Mouse (Mus musculus) hindbrain, embryonic 12.5 days (tissue): ENCODE measurements around the gene 2410015M20Rik. TPM values are rescaled to one million over a fixed set of nuclear protein-coding genes. Genes with fewer than 3 reads are reported as not detected.
A peak's percentile ranks its signal among the peaks of the same experiment; 100 is the strongest.

Experiments
- ATAC-seq: fragments of 200-750 bp; cut with Nextera tagmentation; 2 replicates; pipeline ENCODE4 v1.8.0; 2017; ENCODE audit warnings: moderate TSS enrichment; ENCODE audit not compliant: low FRiP score
- H3K27ac ChIP-seq: fragments of 300-500 bp; sonication (generic); 2 replicates; pipeline ENCODE4 v1.5.1; 2016; ENCODE audit warnings: mild to moderate bottlenecking
- H3K27me3 ChIP-seq: fragments of 300-500 bp; sonication (generic); 2 replicates; pipeline ENCODE4 v1.6.1; 2016; ENCODE audit warnings: mild to moderate bottlenecking
- H3K36me3 ChIP-seq: fragments of 300-500 bp; sonication (generic); 2 replicates; pipeline ENCODE4 v1.6.1; 2016; ENCODE audit warnings: mild to moderate bottlenecking
- H3K4me1 ChIP-seq: fragments of 300-500 bp; sonication (generic); 2 replicates; pipeline ENCODE4 v1.6.1; 2016
- H3K4me2 ChIP-seq: fragments of 300-500 bp; sonication (generic); replicated peaks from 2 replicates; pipeline ENCODE4 v1.6.1; 2016; ENCODE audit warnings: mild to moderate bottlenecking
- H3K4me3 ChIP-seq: fragments of 300-500 bp; sonication (generic); 2 replicates; pipeline ENCODE4 v1.5.1; 2016; ENCODE audit warnings: mild to moderate bottlenecking
- H3K9ac ChIP-seq: fragments of 300-500 bp; sonication (generic); 2 replicates; pipeline ENCODE4 v1.6.1; 2016; ENCODE audit warnings: mild to moderate bottlenecking, moderate library complexity
- H3K9me3 ChIP-seq: fragments of 300-500 bp; sonication (generic); replicated peaks from 2 replicates; pipeline ENCODE4 v1.6.1; 2016; ENCODE audit warnings: mild to moderate bottlenecking
- WGBS: fragments of 180-500 bp; shearing (Covaris S2); methylation state at CpG from one replicate; pipeline ENCODE4 v1.1.7; 2016; 5-methylcytosine and 5-hydroxymethylcytosine counted together
- polyA plus RNA-seq: library from polyadenylated mRNA; unstranded; fragments of >200 nt; fragmentation: Nextera tagmentation; extraction: Ambion mirVana; gene quantifications from 2 replicates; pipeline ENCODE4 v1.2.1, GENCODE M21; 2016

Gene 2410015M20Rik
- polyA plus RNA-seq, 1 experiment from 2014 or later, result 193 TPM

GRCm38 (mm10) chr17:56585171-56585821, 24.3 kb downstream of the 2410015M20Rik start:
- WGBS, result under 1% methylated on average over 61 of the region's 61 CpGs
- peak overlapping the region; percentile 82 for H3K4me2 ChIP-seq
- peak overlapping the region; percentile 92 for H3K9ac ChIP-seq
- ATAC-seq, result peak; percentile 33; the same call in 1 of the 2 replicates
- peak overlapping the region; percentile 85 for H3K4me3 ChIP-seq
- no peaks in the 10 kb centered on the region for H3K27me3 ChIP-seq
- peaks cover 56% of the 10 kb centered on the region for H3K36me3 ChIP-seq
- no peaks in the 10 kb centered on the region for H3K9me3 ChIP-seq
- H3K27ac ChIP-seq, result peak overlapping the region; percentile 95
- peaks cover 57% of the 10 kb centered on the region for H3K4me1 ChIP-seq

DNA sequence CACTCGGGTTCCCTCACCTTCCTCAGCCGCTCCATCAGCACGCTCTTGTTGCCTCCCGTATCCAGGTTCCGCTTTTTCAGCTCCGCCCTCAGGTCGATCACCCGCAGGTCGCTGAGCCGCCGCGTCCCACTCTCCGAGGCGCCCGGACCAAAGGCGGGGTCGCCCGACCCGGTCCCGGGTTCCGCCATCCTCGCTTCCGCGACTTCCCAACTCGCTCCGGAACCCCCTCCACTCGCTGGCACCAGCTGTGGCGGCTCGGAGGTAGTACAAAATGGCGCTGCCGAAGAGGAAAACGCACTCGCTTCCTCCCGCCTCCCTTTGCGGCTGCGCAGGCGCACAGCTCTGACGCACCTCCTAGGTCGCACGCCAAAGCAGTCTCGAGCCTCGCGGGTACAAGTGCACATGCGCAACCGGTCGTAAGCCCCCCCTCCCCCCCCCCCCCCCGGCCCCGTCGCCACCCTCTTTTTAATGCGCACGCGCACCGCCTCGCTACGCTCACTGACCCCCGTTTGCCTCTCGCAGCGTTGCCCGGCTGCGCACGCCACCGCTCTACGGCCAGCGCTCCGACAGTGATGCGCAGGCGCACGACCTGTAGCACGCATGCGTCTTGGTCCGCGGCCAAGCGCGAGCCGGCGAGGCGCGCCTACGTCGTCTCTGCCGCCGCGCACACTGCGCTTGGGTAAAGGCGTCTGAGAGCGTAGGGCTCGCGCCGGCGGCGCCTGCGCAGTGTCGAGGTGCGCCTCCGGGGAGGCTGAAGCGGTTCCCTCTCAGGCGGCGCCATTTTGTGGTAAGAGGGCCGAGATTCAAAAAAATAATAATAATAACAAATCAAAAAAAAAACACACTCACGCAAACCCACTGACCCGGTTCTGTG, 25.1 kb downstream of the 2410015M20Rik start, which contains the start of the genes Safb2 and Safb:
Gene Safb2 (minus strand): TSS at position 329 of the 874 bp plus-strand sequence.
Gene Safb (plus strand): TSS at position 569 of the 874 bp plus-strand sequence.
- Histone ChIP-seq H3K27ac (peak within 1 kb of the TSS; percentile 95), H3K4me1 (peaks cover 53% of the 10 kb centered on the region), H3K4me2 (peak within 1 kb of the TSS; percentile 82), H3K9ac (peak within 1 kb of the TSS; percentile 92), H3K4me3 (peak within 1 kb of the TSS; percentile 85), H3K27me3 (no peaks in the 10 kb centered on the region), H3K36me3 (peaks cover 54% of the 10 kb centered on the region), H3K9me3 (no peaks in the 10 kb centered on the region)
- 0% methylated on average over 85 of the region's 101 CpGs for WGBS
- ATAC-seq, result peak; percentile 96

- H3K4me3 ChIP-seq, result peak overlapping the region; percentile 85
- H3K4me2 ChIP-seq, result peak overlapping the region; percentile 67
- 5% methylated on average over 33 of the region's 33 CpGs for WGBS
- H3K9me3 ChIP-seq, result no peaks in the 10 kb centered on the region
- peaks cover 53% of the 10 kb centered on the region for H3K36me3 ChIP-seq
- no peaks in the 10 kb centered on the region for H3K27me3 ChIP-seq
- H3K27ac ChIP-seq, result peak overlapping the region; percentile 95
- H3K9ac ChIP-seq, result peak overlapping the region; percentile 80
- peak; percentile 4; the same call in 1 of the 2 replicates for ATAC-seq
- H3K4me1 ChIP-seq, result peaks cover 52% of the 10 kb centered on the region
Observed at GRCm38 (mm10) chr17:56583611-56584256, 25.8 kb downstream of the 2410015M20Rik start.

- Histone ChIP-seq H3K4me1 (peaks cover 47% of the 10 kb centered on the region), H3K27ac (no peak overlapping the region), H3K9me3 (no peaks in the 10 kb centered on the region), H3K36me3 (peaks cover 53% of the 10 kb centered on the region), H3K4me3 (peak overlapping the region; percentile 85), H3K9ac (peak overlapping the region; percentile 80), H3K4me2 (peak overlapping the region; percentile 67), H3K27me3 (no peaks in the 10 kb centered on the region)
- no peak for ATAC-seq
- WGBS, result 79% methylated on average over 1 of the region's 1 CpGs
Observed at GRCm38 (mm10) chr17:56583071-56583470, 26.5 kb downstream of the 2410015M20Rik start.

DNA sequence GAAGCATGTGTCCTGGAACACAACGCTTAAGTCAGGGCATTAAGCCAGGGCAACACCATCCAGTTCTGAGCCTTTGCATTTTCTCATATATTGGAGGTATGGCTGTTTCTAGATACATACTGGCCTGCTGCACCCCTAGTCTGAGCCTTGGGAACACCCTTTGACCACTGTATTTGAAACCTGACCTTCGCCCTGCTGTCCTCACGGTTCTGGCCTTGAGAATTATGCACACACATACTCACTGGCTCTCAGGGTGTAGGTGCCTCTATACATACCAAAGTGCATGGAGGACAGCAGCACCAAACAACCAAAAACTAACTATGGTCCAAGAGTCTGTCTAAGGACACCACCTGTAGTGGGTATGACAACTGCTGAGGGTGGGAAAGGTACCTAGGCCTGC, 36.6 kb downstream of the 2410015M20Rik start:
- 93% methylated on average over 3 of the region's 3 CpGs for WGBS
- no peak for ATAC-seq
- no peak overlapping the region for H3K4me2 ChIP-seq
- H3K4me3 ChIP-seq, result no peak overlapping the region
- H3K4me1 ChIP-seq, result 0 out of 2 replicates have a peak, but pooled peaks cover 3% of the 10 kb centered on the region
- no peaks in the 10 kb centered on the region for H3K27me3 ChIP-seq
- H3K9me3 ChIP-seq, result no peaks in the 10 kb centered on the region
- H3K9ac ChIP-seq, result no peak overlapping the region
- no peak overlapping the region for H3K27ac ChIP-seq
- peaks cover 91% of the 10 kb centered on the region for H3K36me3 ChIP-seq

DNA sequence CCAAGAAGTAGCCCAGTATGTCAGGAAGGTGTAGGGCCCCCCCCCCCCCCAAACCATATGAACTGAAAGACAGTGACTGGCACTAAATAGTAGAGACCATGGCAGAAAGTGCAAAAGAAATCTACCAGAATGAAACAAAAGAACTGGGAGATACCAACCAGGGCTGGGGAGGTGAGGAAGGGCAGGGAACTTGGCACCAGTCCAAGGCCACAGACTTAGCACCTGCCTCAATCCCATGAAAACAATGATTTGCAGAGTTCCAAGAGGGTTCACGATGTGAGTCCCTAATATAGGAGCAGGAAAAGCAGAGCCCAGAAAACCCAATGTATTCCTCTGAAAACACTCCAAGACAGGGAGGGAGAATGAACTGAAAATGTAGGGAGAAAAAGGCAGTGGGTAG, 37.4 kb downstream of the 2410015M20Rik start:
- Histone ChIP-seq H3K27ac (no peak overlapping the region), H3K27me3 (no peaks in the 10 kb centered on the region), H3K4me2 (no peak overlapping the region), H3K9me3 (no peaks in the 10 kb centered on the region), H3K36me3 (peaks cover 91% of the 10 kb centered on the region), H3K4me3 (no peak overlapping the region), H3K4me1 (0 out of 2 replicates have a peak, but pooled peaks cover 3% of the 10 kb centered on the region), H3K9ac (no peak overlapping the region)
- no peak for ATAC-seq
- 53% methylated on average over 1 of the region's 1 CpGs for WGBS

DNA sequence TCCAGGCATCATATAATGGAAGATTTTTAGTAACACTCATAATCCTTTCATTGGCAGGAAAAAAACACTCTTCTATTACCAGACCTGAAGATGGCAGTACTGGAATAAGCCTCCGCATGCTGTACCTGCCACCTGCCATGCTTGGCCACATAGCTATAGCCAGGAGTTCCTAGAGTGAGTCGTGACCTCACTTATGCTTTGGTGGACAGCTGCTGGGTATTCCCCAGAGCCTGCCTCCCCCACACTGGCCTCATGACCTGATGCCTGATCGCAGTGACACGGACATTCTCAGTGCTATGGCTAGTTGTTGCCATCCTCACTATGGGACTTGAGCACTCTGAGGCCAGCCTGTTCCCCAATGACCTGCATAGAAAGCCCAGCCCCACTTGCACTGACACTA, 39.3 kb downstream of the 2410015M20Rik start:
- ATAC-seq, result no peak

DNA sequence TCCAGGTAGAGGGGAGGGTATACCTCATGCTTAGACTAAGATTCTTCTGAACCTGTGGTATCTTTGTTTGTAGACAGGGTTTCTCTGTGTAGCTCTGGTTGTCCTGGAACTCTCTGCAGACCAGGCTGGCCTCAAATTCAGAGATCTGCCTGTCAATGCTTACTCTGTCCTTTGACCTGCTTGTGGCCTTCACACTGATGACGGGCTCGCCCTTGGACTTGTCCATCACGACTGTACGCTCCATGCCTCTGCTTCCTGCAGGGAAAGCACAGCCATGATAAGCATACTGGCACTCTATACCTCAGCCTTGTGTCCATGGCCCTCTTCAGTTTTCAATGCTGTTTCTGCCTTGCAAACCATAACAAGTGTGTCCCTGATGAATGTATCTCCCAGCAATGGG, 42.2 kb downstream of the 2410015M20Rik start:
- 94% methylated on average over 4 of the region's 4 CpGs for WGBS

More for the DNA sequence above, 39.3 kb downstream of the 2410015M20Rik start:
- H3K9ac ChIP-seq, result no peak overlapping the region
- WGBS, result 84% methylated on average over 4 of the region's 4 CpGs
- H3K36me3 ChIP-seq, result peaks cover 98% of the 10 kb centered on the region
- no peak overlapping the region for H3K4me3 ChIP-seq
- no peak overlapping the region for H3K27ac ChIP-seq
- H3K9me3 ChIP-seq, result no peaks in the 10 kb centered on the region
- H3K27me3 ChIP-seq, result no peaks in the 10 kb centered on the region
- no peak overlapping the region for H3K4me2 ChIP-seq
- H3K4me1 ChIP-seq, result 0 out of 2 replicates have a peak, but pooled peaks cover 3% of the 10 kb centered on the region

GRCm38 (mm10) chr17:56566918-56567317, 42.7 kb downstream of the 2410015M20Rik start:
- Histone ChIP-seq H3K27ac (no peak overlapping the region), H3K4me1 (no peaks in the 10 kb centered on the region), H3K9ac (no peak overlapping the region), H3K27me3 (no peaks in the 10 kb centered on the region), H3K4me3 (no peak overlapping the region), H3K36me3 (peaks cover 100% of the 10 kb centered on the region), H3K9me3 (no peaks in the 10 kb centered on the region), H3K4me2 (no peak overlapping the region)
- no peak for ATAC-seq
- 96% methylated on average over 5 of the region's 5 CpGs for WGBS

More for the DNA sequence above, 42.2 kb downstream of the 2410015M20Rik start:
- H3K4me2 ChIP-seq, result no peak overlapping the region
- 0 out of 2 replicates have a peak, but pooled peaks cover under 1% of the 10 kb centered on the region for H3K4me1 ChIP-seq
- peaks cover 100% of the 10 kb centered on the region for H3K36me3 ChIP-seq
- H3K27ac ChIP-seq, result no peak overlapping the region
- no peak overlapping the region for H3K9ac ChIP-seq
- ATAC-seq, result no peak
- H3K4me3 ChIP-seq, result no peak overlapping the region
- H3K27me3 ChIP-seq, result no peaks in the 10 kb centered on the region
- no peaks in the 10 kb centered on the region for H3K9me3 ChIP-seq

GRCm38 (mm10) chr17:56566293-56566692, 43.3 kb downstream of the 2410015M20Rik start:
- Histone ChIP-seq H3K4me2 (no peak overlapping the region), H3K36me3 (peaks cover 100% of the 10 kb centered on the region), H3K27ac (no peak overlapping the region), H3K27me3 (no peaks in the 10 kb centered on the region), H3K9me3 (no peaks in the 10 kb centered on the region), H3K4me3 (no peak overlapping the region), H3K9ac (no peak overlapping the region), H3K4me1 (no peaks in the 10 kb centered on the region)
- 95% methylated on average over 29 of the region's 29 CpGs for WGBS
- no peak for ATAC-seq

DNA sequence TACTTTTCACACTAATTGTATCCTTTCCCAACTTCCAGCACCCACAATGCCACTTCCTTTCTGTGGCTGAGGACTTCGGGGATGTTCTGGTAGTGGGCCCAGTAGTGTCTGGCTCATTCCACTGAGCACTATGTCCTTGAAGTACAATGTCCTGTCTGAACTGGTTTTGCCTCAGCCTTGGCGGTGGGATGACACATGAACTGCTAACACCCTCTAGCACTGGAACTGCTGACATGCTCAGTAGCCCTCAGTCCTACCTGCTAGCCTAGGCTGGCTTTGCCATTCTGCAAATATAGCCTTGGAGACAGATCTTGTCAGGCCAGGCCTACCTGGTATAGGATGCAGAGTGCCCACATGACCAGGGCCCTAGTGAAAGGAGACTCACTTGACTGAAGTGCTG, 47.7 kb downstream of the 2410015M20Rik start:
- H3K36me3 ChIP-seq, result peaks cover 63% of the 10 kb centered on the region
- WGBS, result 95% methylated on average over 2 of the region's 2 CpGs

GRCm38 (mm10) chr17:56560131-56560530, 49.4 kb downstream of the 2410015M20Rik start:
- Histone ChIP-seq H3K9ac (no peak overlapping the region), H3K4me2 (no peak overlapping the region), H3K36me3 (peaks cover 46% of the 10 kb centered on the region), H3K9me3 (no peaks in the 10 kb centered on the region), H3K27me3 (no peaks in the 10 kb centered on the region), H3K4me1 (no peaks in the 10 kb centered on the region), H3K27ac (no peak overlapping the region), H3K4me3 (no peak overlapping the region)
- ATAC-seq, result no peak
- 80% methylated on average over 1 of the region's 1 CpGs for WGBS

More for the DNA sequence above, 47.7 kb downstream of the 2410015M20Rik start:
- ATAC-seq, result no peak
- no peaks in the 10 kb centered on the region for H3K27me3 ChIP-seq
- no peak overlapping the region for H3K4me3 ChIP-seq
- H3K4me2 ChIP-seq, result no peak overlapping the region
- H3K9ac ChIP-seq, result no peak overlapping the region
- H3K9me3 ChIP-seq, result no peaks in the 10 kb centered on the region
- no peak overlapping the region for H3K27ac ChIP-seq
- no peaks in the 10 kb centered on the region for H3K4me1 ChIP-seq
